ENCODE assay signal across 13 mouse cellular contexts in genomic region chr9:62534691-62535090, GRCm38 (mm10). TPM values are rescaled to one million over a fixed set of nuclear protein-coding genes. Genes with fewer than 3 reads are reported as not detected.
DNase-seq lines count a peak whose midpoint lies in the region; ATAC-seq lines count a peak whose summit lies in the region.
"Had no signal": no experiment of that assay in that cellular context is flagged by ENCODE, and none has a peak within 500 bp of the region (broad histone marks: within the 10 kb centered on the region; RNA-seq: fewer than 3 reads in every experiment).

No protein-coding gene starts in this region.

- peaks cover 30% of the 10 kb centered on the region for H3K4me1 ChIP-seq in kidney, embryonic 14.5 days (ENCODE audit: control insufficient read depth, insufficient read depth, low read length)
- peaks cover 80% of the 10 kb centered on the region for H3K4me1 ChIP-seq in midbrain, embryonic 13.5 days (replicated peaks)
- H3K4me1 ChIP-seq in midbrain, embryonic 11.5 days (ENCODE audit: control insufficient read depth, insufficient read depth, low read length), result peaks cover 49% of the 10 kb centered on the region
- H3K4me1 ChIP-seq in hindbrain, embryonic 14.5 days (replicated peaks; ENCODE audit: control insufficient read depth, insufficient read depth, low read length), result peaks cover 73% of the 10 kb centered on the region

- no peaks in the 10 kb centered on the region for H3K9me3 ChIP-seq in kidney, embryonic 14.5 days (ENCODE audit: control insufficient read depth, low read length)
- no peaks in the 10 kb centered on the region for H3K9me3 ChIP-seq in midbrain, embryonic 13.5 days
- H3K9me3 ChIP-seq in midbrain, embryonic 11.5 days (ENCODE audit: control insufficient read depth, low read length), result no peaks in the 10 kb centered on the region
- H3K9me3 ChIP-seq in hindbrain, embryonic 14.5 days (ENCODE audit: control insufficient read depth, low read length), result no peaks in the 10 kb centered on the region
- H3K9me3 ChIP-seq: intestine, embryonic 15.5 days had no signal

- ATAC-seq in kidney, embryonic 14.5 days (ENCODE audit: low FRiP score, low TSS enrichment), result no peak
- no peak for ATAC-seq in midbrain, embryonic 13.5 days
- ATAC-seq in midbrain, embryonic 11.5 days (ENCODE audit: low FRiP score), result no peak
- ATAC-seq in hindbrain, embryonic 14.5 days (ENCODE audit: low FRiP score), result no peak
- ATAC-seq in inflammation-experienced regulatory T-cells, adult 6 months, result no peak
- ATAC-seq: intestine, embryonic 15.5 days had no signal

- no peak overlapping the region for H3K4me3 ChIP-seq in kidney, embryonic 14.5 days (ENCODE audit: low read length)
- H3K4me3 ChIP-seq in midbrain, embryonic 13.5 days (replicated peaks), result peak overlapping the region; percentile 64; the same call in 1 of the 2 replicates
- H3K4me3 ChIP-seq in midbrain, embryonic 11.5 days (ENCODE audit: low read depth, low read length), result no peak overlapping the region
- H3K4me3 ChIP-seq in hindbrain, embryonic 14.5 days (replicated peaks; ENCODE audit: low read length), result peak overlapping the region; percentile 82; the same call in 1 of the 2 replicates

- H3K4me2 ChIP-seq in kidney, embryonic 14.5 days (replicated peaks; ENCODE audit: low read depth, low read length), result no peak overlapping the region
- H3K4me2 ChIP-seq in midbrain, embryonic 13.5 days (replicated peaks), result peak overlapping the region; percentile 72
- no peak overlapping the region for H3K4me2 ChIP-seq in midbrain, embryonic 11.5 days
- peak overlapping the region; percentile 85 for H3K4me2 ChIP-seq in hindbrain, embryonic 14.5 days (replicated peaks)

- H3K27ac ChIP-seq in kidney, embryonic 14.5 days (ENCODE audit: low read depth, low read length), result no peak overlapping the region
- no peak overlapping the region for H3K27ac ChIP-seq in midbrain, embryonic 13.5 days
- H3K27ac ChIP-seq in midbrain, embryonic 11.5 days (ENCODE audit: low read depth, low read length), result no peak overlapping the region
- H3K27ac ChIP-seq in hindbrain, embryonic 14.5 days, result no peak overlapping the region
- H3K27ac ChIP-seq: intestine, embryonic 15.5 days; liver, embryonic 14.5 days had no signal

- DNase-seq in kidney, postnatal 14 days, result no peak
- no peak for DNase-seq in midbrain, embryonic 11.5 days (ENCODE audit: low spot score, missing footprints)
- DNase-seq in hindbrain, embryonic 14.5 days (ENCODE audit: low spot score), result no peak
- peak; percentile 62 for DNase-seq in retina, postnatal 1 day
- DNase-seq in cerebellum, adult 8-10 months, result no peak
- DNase-seq: cerebellum, adult 9-10 months; right cerebral cortex, postnatal 25 days; thymus, postnatal 36 days had no signal

- H3K36me3 ChIP-seq in kidney, embryonic 14.5 days (ENCODE audit: control insufficient read depth, insufficient read depth, low read length), result no peaks in the 10 kb centered on the region
- no peaks in the 10 kb centered on the region for H3K36me3 ChIP-seq in midbrain, embryonic 13.5 days
- no peaks in the 10 kb centered on the region for H3K36me3 ChIP-seq in midbrain, embryonic 11.5 days (ENCODE audit: control insufficient read depth, insufficient read depth, low read length)
- no peaks in the 10 kb centered on the region for H3K36me3 ChIP-seq in hindbrain, embryonic 14.5 days (replicated peaks; ENCODE audit: control insufficient read depth, insufficient read depth)
- H3K36me3 ChIP-seq: intestine, embryonic 15.5 days had no signal

- 0 out of 2 replicates have a peak overlapping the region, but pooled peaks have one; percentile 4 for H3K9ac ChIP-seq in kidney, embryonic 14.5 days (ENCODE audit: low read depth, low read length)
- peak overlapping the region; percentile 94; the same call in 1 of the 2 replicates for H3K9ac ChIP-seq in midbrain, embryonic 13.5 days (replicated peaks)
- no peak overlapping the region for H3K9ac ChIP-seq in midbrain, embryonic 11.5 days (ENCODE audit: low read length)
- no peak overlapping the region for H3K9ac ChIP-seq in hindbrain, embryonic 14.5 days
- H3K9ac ChIP-seq: intestine, embryonic 15.5 days; liver, embryonic 14.5 days had no signal

- WGBS in kidney, embryonic 14.5 days, result 89% methylated on average over 7 of the region's 7 CpGs
- WGBS in midbrain, embryonic 13.5 days, result 59% methylated on average over 7 of the region's 7 CpGs
- WGBS in midbrain, embryonic 11.5 days, result 71% methylated on average over 7 of the region's 7 CpGs
- 79% methylated on average over 7 of the region's 7 CpGs for WGBS in hindbrain, embryonic 14.5 days

- no peaks in the 10 kb centered on the region; the same call in 1 of the 2 replicates for H3K27me3 ChIP-seq in kidney, embryonic 14.5 days (ENCODE audit: control insufficient read depth, insufficient read depth, low read length)
- no peaks in the 10 kb centered on the region for H3K27me3 ChIP-seq in midbrain, embryonic 13.5 days
- H3K27me3 ChIP-seq in midbrain, embryonic 11.5 days (ENCODE audit: control insufficient read depth, insufficient read depth, low read length), result no peaks in the 10 kb centered on the region; the same call in 1 of the 2 replicates
- H3K27me3 ChIP-seq in hindbrain, embryonic 14.5 days (ENCODE audit: control insufficient read depth, insufficient read depth, low read length), result no peaks in the 10 kb centered on the region

RNA-seq across cellular contexts. Expression of gene Coro2b, which starts 2.2 kb away (rescaled TPM):
- 9.3 and 16.5 TPM in 2 replicates for polyA plus RNA-seq in kidney, embryonic 14.5 days (2014; fragmentation: Nextera tagmentation; extraction: Ambion mirVana)
- 28.4 and 34.7 TPM in 2 replicates for polyA plus RNA-seq in midbrain, embryonic 13.5 days (2015; fragmentation: Nextera tagmentation; extraction: Ambion mirVana)
- 15.3 and 15.7 TPM in 2 replicates for polyA plus RNA-seq in midbrain, embryonic 11.5 days (2014; fragmentation: Nextera tagmentation; extraction: Ambion mirVana)
- polyA plus RNA-seq in hindbrain, embryonic 14.5 days (2014; fragmentation: Nextera tagmentation; extraction: Ambion mirVana), result 35.8 and 38.5 TPM in 2 replicates
- 1 to 10 TPM in 2 of 3 experiments, under 1 TPM in 1; 0.33 to 3.8 (median 1.2) TPM for polyA plus RNA-seq in inflammation-experienced regulatory T-cells, adult 6 months (2017; shearing (Covaris generic))

Comparison
In these comparisons a context has a peak if more than half of its experiments do, and no peak if none do; other contexts are left out.
1. H3K4me2 ChIP-seq: peak in midbrain, embryonic 13.5 days (single experiment) and hindbrain, embryonic 14.5 days (single experiment); none in kidney, embryonic 14.5 days (single experiment) and midbrain, embryonic 11.5 days (single experiment).
2. H3K4me3 ChIP-seq: peak in midbrain, embryonic 13.5 days (single experiment) and hindbrain, embryonic 14.5 days (single experiment); none in kidney, embryonic 14.5 days (single experiment) and midbrain, embryonic 11.5 days (single experiment).
3. H3K9ac ChIP-seq: peak in kidney, embryonic 14.5 days (single experiment) and midbrain, embryonic 13.5 days (single experiment); none in midbrain, embryonic 11.5 days (single experiment) and hindbrain, embryonic 14.5 days (single experiment).